Mouse (Mus musculus) hindbrain, embryonic 16.5 days (tissue): ENCODE measurements around the gene Rad54l. TPM values are rescaled to one million over a fixed set of nuclear protein-coding genes. Genes with fewer than 3 reads are reported as not detected.

ENCODE experiments used
- ATAC-seq: fragments of 200-750 bp; cut with Nextera tagmentation; 2 replicates; pipeline ENCODE4 v1.8.0; 2017; ENCODE audit warnings: moderate TSS enrichment, moderate library complexity
- H3K27ac ChIP-seq: fragments of 300-500 bp; sonication (generic); 2 replicates; pipeline ENCODE4 v1.5.1; 2014; ENCODE audit warnings: low read depth, mild to moderate bottlenecking, control low read depth, low read length, moderate library complexity
- H3K27me3 ChIP-seq: fragments of 300-500 bp; sonication (generic); replicated peaks from 2 replicates; pipeline ENCODE4 v1.6.1; 2014; ENCODE audit warnings: low read length; ENCODE audit not compliant: control insufficient read depth, insufficient read depth
- H3K36me3 ChIP-seq: fragments of 300-500 bp; sonication (generic); 2 replicates; pipeline ENCODE4 v1.6.1; 2014; ENCODE audit warnings: mild to moderate bottlenecking, low read length, moderate library complexity, mixed read lengths; ENCODE audit not compliant: control insufficient read depth, insufficient read depth
- H3K4me1 ChIP-seq: fragments of 300-500 bp; sonication (generic); 2 replicates; pipeline ENCODE4 v1.6.1; 2014; ENCODE audit warnings: low read depth, low read length; ENCODE audit not compliant: control insufficient read depth, insufficient read depth
- H3K4me2 ChIP-seq: fragments of 300-500 bp; sonication (generic); 2 replicates; pipeline ENCODE4 v1.6.1; 2014; ENCODE audit warnings: mild to moderate bottlenecking, low read length, control low read depth, moderate library complexity
- H3K4me3 ChIP-seq: fragments of 300-500 bp; sonication (generic); 2 replicates; pipeline ENCODE4 v1.5.1; 2014; ENCODE audit warnings: mild to moderate bottlenecking, low read length, control low read depth, moderate library complexity
- H3K9ac ChIP-seq: fragments of 300-500 bp; sonication (generic); 2 replicates; pipeline ENCODE4 v1.6.1; 2014; ENCODE audit warnings: low read depth, mild to moderate bottlenecking, control low read depth, low read length, moderate library complexity
- H3K9me3 ChIP-seq: fragments of 300-500 bp; sonication (generic); 2 replicates; pipeline ENCODE4 v1.6.1; 2014; ENCODE audit warnings: mild to moderate bottlenecking, low read length, moderate library complexity; ENCODE audit not compliant: control insufficient read depth
- WGBS: fragments of 180-500 bp; shearing (Covaris S2); extraction: QIAGEN DNeasy Blood & Tissue Kit; methylation state at CpG from one replicate; pipeline ENCODE4 v1.1.7; 2014; 5-methylcytosine and 5-hydroxymethylcytosine counted together
- polyA plus RNA-seq: library from polyadenylated mRNA; unstranded; fragments of >200 nt; fragmentation: Nextera tagmentation; extraction: Ambion mirVana; gene quantifications from 2 replicates; pipeline ENCODE4 v1.2.1, GENCODE M21; 2015

Gene Rad54l
- polyA plus RNA-seq, 1 experiment from 2014 or later = 7.6 TPM

- H3K4me3 ChIP-seq = no peak overlapping the region
- H3K4me2 ChIP-seq = no peak overlapping the region
- H3K9me3 ChIP-seq = no peaks in the 10 kb centered on the region
- no peak overlapping the region for H3K9ac ChIP-seq
- peaks cover 32% of the 10 kb centered on the region for H3K36me3 ChIP-seq
- WGBS = 90% methylated on average over 3 of the region's 3 CpGs
- H3K27me3 ChIP-seq = no peaks in the 10 kb centered on the region
- no peak overlapping the region for H3K27ac ChIP-seq
- no peak for ATAC-seq
- H3K4me1 ChIP-seq = no peaks in the 10 kb centered on the region
Measured at GRCm38 (mm10) chr4:116160769-116161168, 37.3 kb upstream of the Rad54l start.

- ATAC-seq = peak; percentile 64
- Histone ChIP-seq H3K36me3 (peaks cover 38% of the 10 kb centered on the region), H3K4me1 (no peaks in the 10 kb centered on the region)
Measured at GRCm38 (mm10) chr4:116159912-116160311, 36.4 kb upstream of the Rad54l start.

GRCm38 (mm10) chr4:116157882-116158281 lies 34.4 kb upstream of the Rad54l start:
- Histone ChIP-seq H3K4me3 (no peak overlapping the region), H3K9ac (no peak overlapping the region), H3K4me1 (no peaks in the 10 kb centered on the region), H3K36me3 (peaks cover 46% of the 10 kb centered on the region), H3K27ac (no peak overlapping the region), H3K27me3 (no peaks in the 10 kb centered on the region), H3K9me3 (no peaks in the 10 kb centered on the region), H3K4me2 (no peak overlapping the region)
- WGBS = 92% methylated on average over 2 of the region's 2 CpGs
- no peak for ATAC-seq

More at GRCm38 (mm10) chr4:116159912-116160311, 36.4 kb upstream of the Rad54l start:
- no peaks in the 10 kb centered on the region for H3K9me3 ChIP-seq
- no peak overlapping the region for H3K9ac ChIP-seq
- peak overlapping the region; percentile 13; the same call in 1 of the 2 replicates for H3K4me2 ChIP-seq
- no peaks in the 10 kb centered on the region for H3K27me3 ChIP-seq
- 67% methylated on average over 3 of the region's 3 CpGs for WGBS
- no peak overlapping the region for H3K4me3 ChIP-seq
- no peak overlapping the region for H3K27ac ChIP-seq

GRCm38 (mm10) chr4:116152702-116153101 lies 29.2 kb upstream of the Rad54l start:
- WGBS = 96% methylated on average over 15 of the region's 15 CpGs
- H3K27ac ChIP-seq = no peak overlapping the region
- H3K4me1 ChIP-seq = peaks cover 11% of the 10 kb centered on the region
- H3K27me3 ChIP-seq = no peaks in the 10 kb centered on the region
- no peak overlapping the region for H3K9ac ChIP-seq
- no peak overlapping the region for H3K4me2 ChIP-seq
- peaks cover 40% of the 10 kb centered on the region for H3K36me3 ChIP-seq
- ATAC-seq = no peak
- no peak overlapping the region for H3K4me3 ChIP-seq
- H3K9me3 ChIP-seq = no peaks in the 10 kb centered on the region

GRCm38 (mm10) chr4:116151238-116151637 lies 27.7 kb upstream of the Rad54l start, which contains the start of gene Lurap1:
Gene Lurap1 (minus strand): TSS chr4:116151338.
- 80% methylated on average over 6 of the region's 6 CpGs for WGBS
- Histone ChIP-seq H3K9ac (peak within 1 kb of the TSS; percentile 95), H3K4me2 (peak within 1 kb of the TSS; percentile 82), H3K4me3 (peak within 1 kb of the TSS; percentile 83), H3K27ac (peak within 1 kb of the TSS; percentile 90), H3K36me3 (peaks cover 27% of the 10 kb centered on the region), H3K4me1 (peaks cover 11% of the 10 kb centered on the region), H3K9me3 (no peaks in the 10 kb centered on the region), H3K27me3 (no peaks in the 10 kb centered on the region)
- no peak for ATAC-seq

- 0 out of 2 replicates have a peak, but pooled peaks have one; percentile 18 for ATAC-seq
- peak overlapping the region; percentile 83 for H3K4me3 ChIP-seq
- H3K36me3 ChIP-seq = peaks cover 23% of the 10 kb centered on the region
- H3K4me1 ChIP-seq = peaks cover 11% of the 10 kb centered on the region
- peak overlapping the region; percentile 90 for H3K27ac ChIP-seq
- H3K9ac ChIP-seq = peak overlapping the region; percentile 95
- WGBS = 13% methylated on average over 4 of the region's 4 CpGs
- H3K4me2 ChIP-seq = peak overlapping the region; percentile 82
- H3K9me3 ChIP-seq = no peaks in the 10 kb centered on the region
- no peaks in the 10 kb centered on the region for H3K27me3 ChIP-seq
Measured at GRCm38 (mm10) chr4:116150862-116151221, 27.4 kb upstream of the Rad54l start.

- H3K9ac ChIP-seq = peak overlapping the region; percentile 95
- H3K36me3 ChIP-seq = peaks cover 20% of the 10 kb centered on the region; the same call in 1 of the 2 replicates
- H3K4me2 ChIP-seq = peak overlapping the region; percentile 82
- H3K4me3 ChIP-seq = peak overlapping the region; percentile 83
- 0% methylated on average over 42 of the region's 73 CpGs for WGBS
- H3K9me3 ChIP-seq = no peaks in the 10 kb centered on the region
- H3K27ac ChIP-seq = peak overlapping the region; percentile 90
- peaks cover 11% of the 10 kb centered on the region for H3K4me1 ChIP-seq
- no peaks in the 10 kb centered on the region for H3K27me3 ChIP-seq
- ATAC-seq = peak; percentile 92
Measured at GRCm38 (mm10) chr4:116150156-116150861, 26.8 kb upstream of the Rad54l start.

GRCm38 (mm10) chr4:116149812-116150155 lies 26.3 kb upstream of the Rad54l start:
- H3K4me3 ChIP-seq = peak overlapping the region; percentile 83
- 24% methylated on average over 6 of the region's 6 CpGs for WGBS
- H3K9ac ChIP-seq = peak overlapping the region; percentile 95
- ATAC-seq = peak; percentile 21; the same call in 1 of the 2 replicates
- peak overlapping the region; percentile 82 for H3K4me2 ChIP-seq
- H3K36me3 ChIP-seq = peaks cover 15% of the 10 kb centered on the region; the same call in 1 of the 2 replicates
- H3K4me1 ChIP-seq = peaks cover 11% of the 10 kb centered on the region
- peak overlapping the region; percentile 90 for H3K27ac ChIP-seq
- no peaks in the 10 kb centered on the region for H3K27me3 ChIP-seq
- no peaks in the 10 kb centered on the region for H3K9me3 ChIP-seq

- Histone ChIP-seq H3K9me3 (no peaks in the 10 kb centered on the region), H3K4me2 (peak overlapping the region; percentile 94), H3K4me3 (peak overlapping the region; percentile 61), H3K9ac (peak overlapping the region; percentile 68), H3K27ac (no peak overlapping the region), H3K4me1 (peaks cover 5% of the 10 kb centered on the region; the same call in 1 of the 2 replicates), H3K27me3 (no peaks in the 10 kb centered on the region), H3K36me3 (no peaks in the 10 kb centered on the region)
- under 1% methylated on average over 39 of the region's 47 CpGs for WGBS
- peak; percentile 76 for ATAC-seq
Measured at GRCm38 (mm10) chr4:116143891-116144717, 20.6 kb upstream of the Rad54l start.
